Mouse (Mus musculus) CD4-positive, CD25-positive, alpha-beta regulatory T cell, adult 2 months (primary cell): ENCODE data around the gene Bglap2.
"Not testable (repeated sequence)": the region's sequence is repeated elsewhere in the genome, so short reads cannot be mapped to it uniquely, and the experiment has no call there.

ENCODE experiments used
- DNase-seq: peaks from one replicate; pipeline ENCODE4 v3.0.0-alpha.2; 2012; ENCODE audit warnings: low read depth, low spot score

Bglap2 gene

GRCm38 (mm10) chr3:88378599-88378998 is at the start of gene Bglap2:
TSS of gene Bglap2 (minus strand) at chr3:88378699.
- not testable (repeated sequence) for DNase-seq

- no peak for DNase-seq
Measured at GRCm38 (mm10) chr3:88427342-88427905, 48.9 kb upstream of the Bglap2 start.

- no peak for DNase-seq
Measured at GRCm38 (mm10) chr3:88425708-88426420, 47.4 kb upstream of the Bglap2 start.

- no peak for DNase-seq
Measured at GRCm38 (mm10) chr3:88425330-88425689, 46.8 kb upstream of the Bglap2 start.

DNA sequence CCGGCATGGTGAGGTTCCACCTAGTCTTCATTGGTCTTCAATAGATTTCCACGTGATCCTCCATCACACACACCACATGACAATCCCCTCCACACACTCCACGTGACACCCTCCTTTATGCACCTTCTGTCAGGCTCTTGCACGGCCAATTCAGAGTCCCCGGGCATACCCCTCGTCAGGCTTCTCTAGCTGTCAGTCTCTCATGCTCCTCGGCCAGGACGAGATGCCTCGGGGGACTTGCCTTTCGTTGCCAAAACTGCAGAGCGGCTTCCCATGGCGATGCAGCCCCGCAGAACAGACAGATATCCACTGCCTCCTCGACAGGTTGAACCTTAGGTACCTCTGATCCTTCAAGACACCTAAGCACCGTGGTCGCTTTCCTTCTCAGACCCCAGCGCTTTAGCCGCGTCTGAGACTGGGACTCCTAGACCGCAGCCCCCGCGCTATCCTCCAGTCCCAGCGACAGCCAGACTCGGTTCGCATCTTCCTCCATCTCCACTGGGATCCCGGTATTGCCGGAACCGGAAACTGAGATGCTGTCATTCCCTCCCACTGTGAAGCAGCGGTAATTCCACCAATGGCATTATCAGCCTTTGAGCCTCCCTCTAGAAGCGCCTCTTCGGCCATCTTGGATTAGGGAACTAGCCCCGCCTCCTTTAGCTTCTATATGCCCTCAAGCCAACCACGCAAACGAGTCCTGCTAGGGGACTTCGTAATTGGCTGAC is 46.3 kb upstream of the Bglap2 start, which contains the start of gene Slc25a44:
Slc25a44 (minus strand) TSS at position 535 of the 725 bp plus-strand sequence.
- DNase-seq = peak; percentile 97

- no peak for DNase-seq
Measured at GRCm38 (mm10) chr3:88422020-88422720, 43.7 kb upstream of the Bglap2 start.

DNA sequence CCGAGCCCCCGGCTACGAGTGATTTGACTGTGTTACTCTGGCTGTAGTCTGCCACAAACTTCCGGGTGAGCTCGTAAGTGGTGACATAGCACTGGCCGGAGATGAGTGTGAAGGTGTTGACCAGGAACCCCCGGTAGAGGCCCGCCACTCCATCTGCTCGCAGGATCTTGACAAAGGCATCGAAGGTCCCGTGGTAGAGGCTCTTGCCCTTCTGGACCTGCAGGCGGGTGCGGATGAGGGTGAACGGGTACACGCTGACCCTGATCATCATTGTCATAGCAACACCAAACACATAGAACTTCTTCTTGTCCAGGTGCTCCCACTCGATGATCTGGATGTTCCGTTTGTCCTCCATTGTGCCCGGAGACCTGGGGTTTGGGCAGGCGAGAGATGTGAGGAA is 42.3 kb upstream of the Bglap2 start:
- DNase-seq = no peak

- no peak for DNase-seq
Measured at GRCm38 (mm10) chr3:88418016-88418415, 39.5 kb upstream of the Bglap2 start.

GRCm38 (mm10) chr3:88415668-88416067 is 37.2 kb upstream of the Bglap2 start:
- no peak for DNase-seq

GRCm38 (mm10) chr3:88412636-88413035 is 34.1 kb upstream of the Bglap2 start:
- DNase-seq = no peak

- no peak for DNase-seq
Measured at GRCm38 (mm10) chr3:88411681-88412080, 33.2 kb upstream of the Bglap2 start.

GRCm38 (mm10) chr3:88410645-88411031 is 32.1 kb upstream of the Bglap2 start:
- no peak for DNase-seq

- peak; percentile 95 for DNase-seq
Measured at GRCm38 (mm10) chr3:88409741-88410644, 31.5 kb upstream of the Bglap2 start, which contains the start of gene Pmf1. TSS of gene Pmf1 (minus strand) at chr3:88410331.

DNA sequence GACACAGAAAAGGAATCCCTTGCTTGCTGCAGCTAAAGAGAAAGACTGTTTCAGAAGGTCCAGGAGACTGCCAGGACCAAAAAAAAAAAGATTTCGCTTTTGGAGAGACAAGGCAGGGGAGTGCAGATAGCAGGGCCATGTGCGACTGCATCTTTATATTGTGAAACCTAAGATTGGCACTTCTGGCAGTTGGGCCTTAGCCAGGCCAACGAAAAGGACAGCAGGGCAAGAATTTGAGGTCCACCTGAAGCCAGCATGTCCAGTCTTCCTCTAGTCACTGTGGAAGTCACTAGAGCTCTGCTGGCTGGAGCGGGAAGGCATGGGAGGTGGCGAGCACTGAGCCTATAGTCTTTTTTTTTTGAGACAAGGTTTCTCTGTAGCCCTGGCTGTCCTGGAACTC is 30.5 kb upstream of the Bglap2 start:
- DNase-seq = no peak

- no peak for DNase-seq
Measured at GRCm38 (mm10) chr3:88407529-88407928, 29.0 kb upstream of the Bglap2 start.

GRCm38 (mm10) chr3:88407090-88407489 is 28.6 kb upstream of the Bglap2 start:
- peak; percentile 91 for DNase-seq

DNA sequence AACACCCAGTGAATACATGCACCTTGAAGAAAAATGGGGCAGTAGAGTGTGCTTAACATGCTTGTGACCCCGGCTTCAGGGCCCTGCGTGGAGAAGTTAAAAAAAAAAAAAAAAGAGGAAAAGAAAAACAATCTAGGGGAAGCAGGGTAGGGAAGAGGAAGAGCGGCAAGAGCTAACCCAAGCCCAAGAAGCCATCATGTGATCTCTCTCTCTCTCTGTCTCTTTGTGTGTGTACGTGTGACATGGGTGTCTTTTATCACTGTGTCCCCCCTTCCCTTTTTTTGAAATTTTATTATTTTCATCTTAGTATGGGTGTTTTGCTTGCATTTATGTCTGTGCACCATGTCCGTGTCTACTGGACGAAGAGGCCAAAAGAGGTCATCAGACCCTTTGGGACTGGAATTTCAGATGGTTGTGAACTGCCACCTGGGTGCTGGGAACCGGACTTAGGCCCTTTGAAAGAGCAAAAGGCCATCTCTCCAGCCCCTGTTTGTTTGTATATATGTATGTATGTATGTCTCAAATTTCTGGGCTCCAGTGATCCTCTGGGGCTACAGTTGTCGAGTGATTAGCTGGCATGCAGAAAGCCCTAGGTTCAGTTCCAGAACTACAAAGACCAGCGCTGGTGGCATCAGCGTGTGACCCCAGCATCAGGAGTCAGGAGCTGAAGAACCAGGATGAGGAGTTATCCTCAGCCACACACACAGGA is 25.2 kb upstream of the Bglap2 start:
- no peak for DNase-seq

DNA sequence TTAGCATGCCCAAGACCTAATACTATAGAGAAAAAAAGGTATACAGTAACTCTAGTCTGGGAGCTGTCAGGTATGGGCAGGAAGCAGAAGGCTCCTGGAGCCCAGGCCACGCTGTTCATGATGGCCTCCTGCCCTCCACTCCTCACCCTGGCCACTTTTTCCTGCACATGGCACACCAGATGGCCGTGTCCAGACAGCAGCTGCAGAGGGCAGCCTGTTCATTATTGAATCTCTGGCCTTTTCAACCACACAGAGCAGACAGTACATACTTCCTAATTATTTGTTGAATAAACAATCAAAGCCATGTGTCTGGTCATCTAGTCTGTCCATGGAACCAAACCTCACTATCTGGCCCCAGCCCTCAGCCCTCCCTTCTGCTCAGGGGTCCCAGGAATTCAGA is 20.2 kb upstream of the Bglap2 start:
- no peak for DNase-seq

- DNase-seq = no peak
Measured at GRCm38 (mm10) chr3:88395742-88396141, 17.2 kb upstream of the Bglap2 start.

DNA sequence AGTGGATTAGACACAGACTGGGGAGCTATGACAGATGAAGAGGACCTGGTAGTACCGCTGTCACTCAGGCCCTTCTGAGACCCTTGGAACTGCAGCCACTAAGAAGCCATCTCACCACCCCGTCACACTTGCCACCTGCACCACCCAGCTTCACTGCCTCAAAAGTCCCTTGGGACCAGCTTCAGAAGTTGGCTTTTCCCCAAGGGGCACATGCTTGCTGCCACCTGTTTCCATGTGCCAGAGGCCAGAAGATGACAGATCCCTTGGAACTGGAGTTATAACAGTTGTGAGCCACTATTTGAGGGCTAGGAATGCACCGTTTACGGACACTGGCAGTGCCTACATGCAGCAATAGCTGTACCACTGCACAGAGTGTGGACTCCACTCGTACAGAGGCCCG is 16.8 kb upstream of the Bglap2 start:
- no peak for DNase-seq
